Mouse (Mus musculus): Measurements from ENCODE around the gene Fam227b.

The Fam227b gene

DNA sequence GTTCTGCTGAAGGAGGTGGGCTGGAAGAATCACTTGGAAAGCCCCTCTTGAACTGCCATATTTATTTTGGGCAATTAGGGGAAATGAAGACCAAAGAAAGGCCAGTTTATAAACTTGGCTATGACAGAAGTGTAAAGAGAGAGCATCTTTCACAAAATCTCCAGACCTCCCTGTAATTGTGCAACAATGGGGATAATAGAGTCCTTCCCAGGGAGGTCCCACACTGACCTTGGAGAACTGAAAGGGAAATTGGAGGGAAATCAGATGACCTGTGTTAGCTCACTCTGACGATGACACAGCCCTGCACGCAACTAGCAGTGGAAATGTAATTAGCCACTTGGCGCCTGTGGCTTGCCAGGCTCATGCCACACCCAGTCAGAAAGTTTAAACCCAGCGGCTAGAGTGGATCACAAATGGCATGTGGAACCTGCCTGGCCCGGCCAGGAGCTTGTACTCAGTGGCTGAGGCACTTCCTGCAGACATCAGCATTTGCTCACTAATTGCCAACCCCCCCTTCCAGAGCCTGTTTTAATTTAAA is 175.9 kb downstream of the Fam227b start:
- DNase-seq: no peak

DNA sequence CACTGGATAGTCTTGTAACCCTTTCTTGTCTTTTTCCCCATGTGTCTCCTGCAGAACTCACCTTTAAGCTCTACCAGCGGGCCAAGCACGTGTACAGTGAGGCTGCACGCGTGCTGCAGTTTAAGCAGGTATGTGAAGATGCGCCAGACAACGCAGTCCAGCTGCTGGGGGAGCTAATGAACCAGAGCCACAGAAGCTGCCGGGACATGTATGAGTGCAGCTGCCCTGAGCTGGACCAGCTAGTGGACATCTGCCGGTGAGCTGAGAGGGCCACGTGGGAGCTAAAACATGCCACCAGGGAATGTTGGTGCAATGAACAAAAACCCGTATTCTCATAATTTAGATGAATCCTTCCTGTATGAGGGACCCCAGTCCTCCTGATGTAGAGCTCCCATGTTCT is 176.6 kb downstream of the Fam227b start:
- DNase-seq: no peak

DNA sequence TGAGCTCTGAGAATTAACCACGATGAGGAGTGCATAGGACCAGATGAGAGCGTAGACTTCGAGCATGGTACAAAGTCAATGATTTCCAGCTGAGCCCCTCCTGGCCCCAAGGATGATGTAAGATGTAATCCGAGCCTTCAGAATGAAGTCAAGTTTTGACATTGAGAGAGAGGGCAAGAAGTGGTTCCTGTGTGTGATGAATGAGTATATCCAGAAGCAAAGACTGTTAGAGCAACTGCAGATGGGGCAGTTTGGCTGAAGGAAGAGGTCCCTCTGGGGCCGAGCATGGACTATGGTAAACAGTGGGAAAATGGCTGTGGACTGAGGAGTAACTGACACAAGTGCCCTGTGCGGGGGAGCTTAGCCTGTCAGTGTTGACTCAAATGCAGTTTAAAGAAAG is 178.6 kb downstream of the Fam227b start:
- DNase-seq: no peak

DNA sequence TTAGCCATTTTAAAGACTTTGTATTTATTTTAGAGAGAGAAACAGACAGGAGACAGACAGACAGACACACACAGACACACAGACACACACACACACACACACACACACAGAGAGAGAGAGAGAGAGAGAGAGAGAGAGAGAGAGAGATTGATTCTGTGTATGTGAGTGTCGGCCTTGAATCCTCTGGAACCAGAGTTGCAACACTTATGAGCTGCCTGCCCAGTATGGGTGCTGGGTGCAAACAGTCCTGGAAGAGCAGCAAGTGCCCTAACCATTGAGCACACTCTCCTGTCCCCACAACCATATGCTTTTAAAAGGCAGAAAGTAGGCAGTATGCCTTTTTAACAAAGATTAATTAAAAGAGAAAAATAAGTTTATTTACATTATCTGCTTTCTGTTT is 183.0 kb downstream of the Fam227b start:
- DNase-seq: no peak

DNA sequence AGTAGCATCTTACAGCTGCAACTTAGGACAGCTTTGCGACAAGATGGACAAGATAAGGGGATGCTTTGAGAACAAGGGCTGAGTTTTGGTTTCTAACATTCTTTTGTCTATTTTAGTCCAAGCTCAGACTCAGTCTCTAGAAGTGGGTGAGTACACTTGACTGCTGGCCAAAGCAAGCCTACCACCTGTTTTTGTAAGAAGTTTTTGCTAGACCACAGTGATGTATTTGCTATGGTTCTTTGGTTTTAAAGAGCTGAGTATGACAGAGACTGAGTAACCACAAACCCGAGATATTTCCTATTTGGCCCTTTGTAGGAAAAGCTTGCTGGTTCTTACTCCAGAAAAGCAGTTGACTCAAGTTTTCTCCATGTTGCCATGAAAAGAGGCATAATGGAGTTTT is 203.6 kb downstream of the Fam227b start:
- DNase-seq: no peak

GRCm38 (mm10) chr2:125943301-125943700 is 208.5 kb downstream of the Fam227b start:
- no peak for DNase-seq

DNA sequence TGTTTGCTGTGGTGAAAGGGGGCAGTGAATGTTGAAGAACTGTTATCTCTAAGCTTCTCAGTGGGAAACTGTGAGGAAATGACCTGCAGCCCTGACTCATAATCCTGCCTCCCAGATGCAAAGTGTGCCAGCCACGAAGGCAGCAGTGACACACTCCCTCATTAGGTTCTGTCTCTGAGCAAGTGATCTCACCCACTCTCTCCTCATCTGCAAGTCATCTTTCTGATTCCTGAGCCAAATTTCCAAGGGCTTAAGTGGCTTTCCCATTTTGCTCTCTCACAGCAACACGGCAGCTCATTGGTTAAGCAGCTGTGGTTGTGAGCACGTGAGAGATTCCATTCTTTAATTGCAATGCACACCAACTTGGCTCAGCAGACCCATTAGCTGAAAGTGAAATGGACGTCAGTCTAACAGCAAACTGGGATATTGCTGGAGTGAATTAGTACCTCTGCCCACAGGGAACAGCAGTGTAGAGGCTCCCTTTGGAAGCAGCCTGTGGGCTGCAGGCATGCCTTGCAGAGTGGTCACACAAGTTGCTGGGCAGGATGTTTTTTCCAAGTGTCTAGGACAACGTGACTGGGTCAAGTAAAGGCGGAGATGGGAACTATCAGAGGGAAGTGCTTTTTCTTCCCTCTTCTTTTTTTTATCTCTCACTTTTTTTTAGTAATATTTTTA is 210.6 kb downstream of the Fam227b start:
- DNase-seq: no peak

DNA sequence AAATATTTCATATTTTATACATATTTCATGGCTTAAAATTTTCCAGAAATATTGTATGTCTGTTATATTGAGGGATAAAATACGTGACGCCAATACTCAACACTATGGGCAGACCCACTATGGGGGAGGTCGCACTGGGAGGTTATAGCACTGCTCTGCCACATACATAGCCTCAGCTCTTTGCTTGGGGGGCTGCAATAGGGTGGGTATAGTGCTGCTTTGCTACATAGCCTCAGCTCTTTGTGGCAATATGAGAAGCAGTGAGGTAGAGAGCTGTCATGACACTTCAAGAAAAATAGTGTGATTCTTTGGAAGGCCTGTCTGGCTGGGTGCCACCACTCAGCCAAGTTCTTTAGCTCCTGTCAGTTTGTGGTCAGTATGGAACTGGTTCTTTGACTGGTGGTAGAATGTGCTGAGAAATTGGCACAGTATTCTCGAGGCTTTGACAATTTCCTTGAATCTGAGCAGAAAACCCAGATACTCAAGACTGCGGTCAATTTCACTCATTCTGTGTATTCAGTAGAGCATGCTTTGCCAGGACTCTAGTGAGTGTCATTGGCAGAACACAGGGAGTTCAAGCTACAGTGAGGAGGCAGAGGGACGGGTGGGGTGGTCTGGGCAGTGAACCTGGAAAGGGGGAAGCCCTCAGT is 212.7 kb downstream of the Fam227b start:
- no peak for DNase-seq

GRCm38 (mm10) chr2:125936396-125936795 is 215.4 kb downstream of the Fam227b start:
- DNase-seq: no peak

GRCm38 (mm10) chr2:125933977-125934376 is 217.8 kb downstream of the Fam227b start:
- DNase-seq: no peak

All from kidney, adult 8-10 months (tissue).